ENCODE assay signal across 8 mouse cellular contexts in genomic region chr3:142475913-142476312, GRCm38 (mm10). TPM values are rescaled to one million over a fixed set of nuclear protein-coding genes. Genes with fewer than 3 reads are reported as not detected.
DNase-seq lines count a peak whose midpoint lies in the region; ATAC-seq and TF ChIP-seq lines count a peak whose summit lies in the region.

No protein-coding gene starts in this region.

- no peaks in the 10 kb centered on the region for H3K4me1 ChIP-seq in intestine, embryonic 14.5 days (replicated peaks; ENCODE audit: control insufficient read depth, insufficient read depth, low read length)
- no peaks in the 10 kb centered on the region for H3K4me1 ChIP-seq in intestine, embryonic 15.5 days (replicated peaks)
- no peaks in the 10 kb centered on the region; a peak in 1 of 4 replicates for H3K4me1 ChIP-seq in MEL (ENCODE audit: control insufficient read depth in 1 of 2, insufficient read depth in 2 of 2, low read length in 2 of 2)
- H3K4me1 ChIP-seq in heart, embryonic 13.5 days, result no peaks in the 10 kb centered on the region

- H3K9ac ChIP-seq in intestine, embryonic 14.5 days (ENCODE audit: low read length), result no peak overlapping the region
- H3K9ac ChIP-seq in intestine, embryonic 15.5 days, result no peak overlapping the region
- H3K9ac ChIP-seq in MEL (ENCODE audit: control insufficient read depth, low read depth, low read length, poor library complexity, severe bottlenecking), result no peak overlapping the region
- H3K9ac ChIP-seq in heart, embryonic 13.5 days, result no peak overlapping the region

- TF ChIP-seq RAD21 in MEL (IDR thresholded peaks at IDR 0.05; ENCODE audit: low read depth, low read length), result peak; percentile 86

- no peak overlapping the region for H3K4me2 ChIP-seq in intestine, embryonic 14.5 days (ENCODE audit: low read length)
- H3K4me2 ChIP-seq in intestine, embryonic 15.5 days (replicated peaks), result no peak overlapping the region
- peak overlapping the region; percentile 38 for H3K4me2 ChIP-seq in heart, embryonic 13.5 days

- peak; percentile 89 for DNase-seq in intestine, embryonic 14.5 days (ENCODE audit: low spot score)
- DNase-seq in MEL (ENCODE audit: low read depth, low spot score), result peak; percentile 70
- DNase-seq in cerebellum, postnatal 25 days, result peak; percentile 47 to 73
- peak; percentile 81 to 83 for DNase-seq in layer of hippocampus, postnatal 10 days (ENCODE audit: low spot score in 2 of 2)
- peak; percentile 11 for DNase-seq in testis, postnatal 14 days (ENCODE audit: low spot score)

- no peak overlapping the region for H3K4me3 ChIP-seq in intestine, embryonic 14.5 days (ENCODE audit: low read depth, low read length)
- H3K4me3 ChIP-seq in intestine, embryonic 15.5 days (replicated peaks), result no peak overlapping the region
- no peak overlapping the region for H3K4me3 ChIP-seq in MEL (ENCODE audit: control insufficient read depth in 1 of 2, insufficient read depth in 1 of 2, low read depth in 2 of 2, low read length in 2 of 2)
- no peak overlapping the region for H3K4me3 ChIP-seq in heart, embryonic 13.5 days

- no peaks in the 10 kb centered on the region for H3K36me3 ChIP-seq in intestine, embryonic 14.5 days (ENCODE audit: control insufficient read depth, insufficient read depth, low read length)
- no peaks in the 10 kb centered on the region for H3K36me3 ChIP-seq in intestine, embryonic 15.5 days
- H3K36me3 ChIP-seq in MEL (ENCODE audit: control insufficient read depth in 1 of 2, insufficient read depth in 2 of 2, low read length in 2 of 2), result no peaks in the 10 kb centered on the region; a peak in 1 of 4 replicates
- H3K36me3 ChIP-seq in heart, embryonic 13.5 days, result no peaks in the 10 kb centered on the region

- TF ChIP-seq EP300 in MEL (IDR thresholded peaks at IDR 0.05; ENCODE audit: low read depth in 1 of 2, low read length in 2 of 2), result no peak

- 0 out of 2 replicates have a peak, but pooled peaks cover 3% of the 10 kb centered on the region for H3K9me3 ChIP-seq in intestine, embryonic 14.5 days (ENCODE audit: control insufficient read depth, low read length)
- H3K9me3 ChIP-seq in intestine, embryonic 15.5 days, result no peaks in the 10 kb centered on the region
- no peaks in the 10 kb centered on the region for H3K9me3 ChIP-seq in MEL (replicated peaks; ENCODE audit: insufficient read depth, low read length)
- peaks cover 8% of the 10 kb centered on the region; the same call in 1 of the 2 replicates for H3K9me3 ChIP-seq in heart, embryonic 13.5 days

- peak; percentile 48 to 77 (median 66); a peak in 5 of 6 replicates for TF ChIP-seq CTCF in MEL (IDR thresholded peaks at IDR 0.05 in 2 of 3, conservative IDR thresholded peaks at IDR 0.05 in 1 of 3; ENCODE audit: control insufficient read depth in 1 of 3, insufficient read depth in 1 of 3, low read depth in 2 of 3, low read length in 3 of 3, poor library complexity in 1 of 3, severe bottlenecking in 1 of 3)

- no peak for ATAC-seq in intestine, embryonic 14.5 days (replicated peaks; ENCODE audit: low FRiP score, low TSS enrichment, low read depth)
- no peak for ATAC-seq in intestine, embryonic 15.5 days
- no peak for ATAC-seq in heart, embryonic 13.5 days (ENCODE audit: extremely low read depth, insufficient number of reproducible peaks, low FRiP score, low TSS enrichment)
- peak; percentile 71 for ATAC-seq in megakaryocyte-erythroid progenitor cell, adult 5-6 weeks (replicated peaks; ENCODE audit: low FRiP score, low TSS enrichment, poor library complexity, severe bottlenecking)

- H3K27me3 ChIP-seq in intestine, embryonic 14.5 days (replicated peaks; ENCODE audit: control insufficient read depth, insufficient read depth, low read length), result no peaks in the 10 kb centered on the region
- no peaks in the 10 kb centered on the region for H3K27me3 ChIP-seq in intestine, embryonic 15.5 days (replicated peaks)
- H3K27me3 ChIP-seq in MEL (ENCODE audit: control insufficient read depth in 1 of 2, insufficient read depth in 2 of 2, low read length in 2 of 2), result no peaks in the 10 kb centered on the region
- H3K27me3 ChIP-seq in heart, embryonic 13.5 days (replicated peaks), result no peaks in the 10 kb centered on the region

- no peak for TF ChIP-seq POLR2A in MEL (IDR thresholded peaks at IDR 0.05; ENCODE audit: control insufficient read depth in 1 of 2, insufficient read depth in 1 of 2, low read depth in 1 of 2, low read length in 2 of 2, poor library complexity in 1 of 2)

- 20% methylated on average over 4 of the region's 4 CpGs for WGBS in intestine, embryonic 14.5 days
- 13% methylated on average over 4 of the region's 4 CpGs for WGBS in intestine, embryonic 15.5 days
- WGBS in heart, embryonic 13.5 days, result 22% methylated on average over 4 of the region's 4 CpGs

- H3K79me2 ChIP-seq in MEL (ENCODE audit: control insufficient read depth, insufficient read depth, low read length, poor library complexity), result no peaks in the 10 kb centered on the region

- H3K27ac ChIP-seq in intestine, embryonic 14.5 days (ENCODE audit: low read depth), result no peak overlapping the region
- H3K27ac ChIP-seq in intestine, embryonic 15.5 days, result no peak overlapping the region
- no peak overlapping the region for H3K27ac ChIP-seq in MEL (ENCODE audit: control insufficient read depth, low read depth, low read length)
- H3K27ac ChIP-seq in heart, embryonic 13.5 days (replicated peaks), result no peak overlapping the region

TF ChIP-seq in MEL, 35 proteins besides CTCF, POLR2A, EP300 and RAD21:
- TF ChIP-seq ZC3H11A (IDR thresholded peaks at IDR 0.05; ENCODE audit: low read depth, low read length) (peak; percentile 63), SMC3 (IDR thresholded peaks at IDR 0.05; ENCODE audit: low read depth, low read length) (peak; percentile 72), TCF12 (IDR thresholded peaks at IDR 0.05; ENCODE audit: low read depth, low read length) (no peak)

RNA-seq across cellular contexts. Expression of gene Gbp5, which starts 17.9 kb away (rescaled TPM):
- 0.09 and 0.27 TPM in 2 replicates for polyA plus RNA-seq in intestine, embryonic 14.5 days (2014; fragmentation: Nextera tagmentation; extraction: Ambion mirVana)
- polyA plus RNA-seq in intestine, embryonic 15.5 days (2015; fragmentation: Nextera tagmentation; extraction: Ambion mirVana), result 0.14 and 0.34 TPM in 2 replicates
- not detected in 2 replicates for total RNA-seq in MEL (2012; rRNA removed)
- under 1 TPM in 1 of 2 experiments, not detected in 1; 0.03 TPM for polyA plus RNA-seq in MEL (2012; ENCODE audit: insufficient read depth in 1 of 2, insufficient read length in 2 of 2, low read depth in 1 of 2, low replicate concordance in 2 of 2, missing spikeins in 1 of 2)
- polyA plus RNA-seq in heart, embryonic 13.5 days (2015; fragmentation: Nextera tagmentation; extraction: Ambion mirVana), result 0.09 TPM in 2 replicates
- 1 to 10 TPM; 1.7 to 1.9 TPM for total RNA-seq in layer of hippocampus, postnatal 10 days (2021)
- 5.1 TPM in 1 of 2 replicates, not detected in the other for total RNA-seq in megakaryocyte-erythroid progenitor cell, adult 5-6 weeks (2014; fragmentation: Nextera tagmentation)
- total RNA-seq in megakaryocyte-erythroid progenitor cell, adult 5-6 weeks (2017), result 1.4 and 3.3 TPM in 2 replicates

RNA-seq across cellular contexts. Expression of gene Gbp7, which starts 54.2 kb away (rescaled TPM):
- polyA plus RNA-seq in intestine, embryonic 14.5 days (2014; fragmentation: Nextera tagmentation; extraction: Ambion mirVana), result 5.7 and 7.7 TPM in 2 replicates
- 6.6 and 7.2 TPM in 2 replicates for polyA plus RNA-seq in intestine, embryonic 15.5 days (2015; fragmentation: Nextera tagmentation; extraction: Ambion mirVana)
- 1.6 and 3.9 TPM in 2 replicates for total RNA-seq in MEL (2012; rRNA removed)
- polyA plus RNA-seq in MEL (2012; ENCODE audit: insufficient read depth in 1 of 2, insufficient read length in 2 of 2, low read depth in 1 of 2, low replicate concordance in 2 of 2, missing spikeins in 1 of 2), result 1 to 10 TPM in 1 of 2 experiments, not detected in 1; 1.9 TPM
- polyA plus RNA-seq in heart, embryonic 13.5 days (2015; fragmentation: Nextera tagmentation; extraction: Ambion mirVana), result 2.3 and 2.4 TPM in 2 replicates
- 1 to 10 TPM; 3.3 to 3.6 TPM for total RNA-seq in layer of hippocampus, postnatal 10 days (2021)
- 16.7 and 20.7 TPM in 2 replicates for total RNA-seq in megakaryocyte-erythroid progenitor cell, adult 5-6 weeks (2014; fragmentation: Nextera tagmentation)
- total RNA-seq in megakaryocyte-erythroid progenitor cell, adult 5-6 weeks (2017), result 30.8 and 39.6 TPM in 2 replicates

Comparison
In these comparisons a context has a peak if more than half of its experiments do, and no peak if none do; other contexts are left out.
1. DNase-seq: peak in every context shown above with its lines; median percentile 89 in intestine, embryonic 14.5 days; 82 in layer of hippocampus, postnatal 10 days; 70 in MEL; 60 in cerebellum, postnatal 25 days; 11 in testis, postnatal 14 days.